Comparison of ENCODE assay signal across 11 mouse cellular contexts in the genomic region with DNA sequence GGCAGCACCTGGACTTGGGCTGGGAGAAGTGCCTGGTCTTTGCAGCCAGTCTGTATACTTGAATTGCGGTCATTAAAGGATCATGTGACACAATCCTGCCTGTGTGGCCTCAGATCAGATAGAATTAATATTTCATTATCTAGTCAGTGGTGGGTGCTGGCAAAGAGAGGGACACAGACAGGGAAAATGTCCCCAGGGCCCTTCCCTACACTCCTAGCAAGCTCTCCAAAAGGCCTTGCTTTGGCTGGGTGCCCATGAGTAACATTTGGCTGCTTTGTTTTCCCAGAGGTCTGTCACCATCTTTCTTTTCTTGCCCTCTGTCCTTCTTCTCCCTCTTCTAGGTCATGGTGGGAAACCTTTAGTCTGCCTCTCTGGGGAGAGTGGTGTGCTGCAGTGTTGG.
DNase-seq lines count a peak whose midpoint lies in the region.
"Had no signal": no experiment of that assay in that cellular context is flagged by ENCODE, and none has a peak within 500 bp of the region (broad histone marks: within the 10 kb centered on the region; RNA-seq: fewer than 3 reads in every experiment).

No protein-coding gene starts in this region.

- peak; percentile 76 for DNase-seq in heart, adult 11 months
- no peak for DNase-seq in heart, postnatal 25 days (ENCODE audit: low spot score)
- DNase-seq in left cerebral cortex, postnatal 4 days = peak; percentile 69
- no peak for DNase-seq in left cerebral cortex, postnatal 14 days (ENCODE audit: low spot score in 2 of 2)
- peak; percentile 38 for DNase-seq in adrenal gland, adult 8-10 months
- DNase-seq in adrenal gland, postnatal 36 days = peak; percentile 26 to 48
- DNase-seq in layer of hippocampus, adult 18-20 months (ENCODE audit: low spot score in 2 of 2) = no peak
- DNase-seq: gastrocnemius, postnatal 10 days; heart, postnatal 4 days; liver, embryonic 13.5 days; right cerebral cortex, postnatal 25 days had no signal

- intact Hi-C loops in heart, postnatal 25 days (cut with DNase I) = no loop called here
- intact Hi-C loops in left cerebral cortex, postnatal 4 days (cut with DNase I) = no loop called here
- intact Hi-C loops in left cerebral cortex, postnatal 14 days (cut with DNase I) = no loop called here

Comparison
In these comparisons a context has a peak if more than half of its experiments do, and no peak if none do; other contexts are left out.
1. DNase-seq: peak in heart, adult 11 months (single experiment), left cerebral cortex, postnatal 4 days (single experiment), adrenal gland, adult 8-10 months (single experiment) and adrenal gland, postnatal 36 days (2 of 2); none in heart, postnatal 25 days (single experiment), left cerebral cortex, postnatal 14 days (0 of 2) and layer of hippocampus, adult 18-20 months (0 of 2).